Mouse (Mus musculus): Measurements from ENCODE around the gene Eml4.

The Eml4 gene

DNA sequence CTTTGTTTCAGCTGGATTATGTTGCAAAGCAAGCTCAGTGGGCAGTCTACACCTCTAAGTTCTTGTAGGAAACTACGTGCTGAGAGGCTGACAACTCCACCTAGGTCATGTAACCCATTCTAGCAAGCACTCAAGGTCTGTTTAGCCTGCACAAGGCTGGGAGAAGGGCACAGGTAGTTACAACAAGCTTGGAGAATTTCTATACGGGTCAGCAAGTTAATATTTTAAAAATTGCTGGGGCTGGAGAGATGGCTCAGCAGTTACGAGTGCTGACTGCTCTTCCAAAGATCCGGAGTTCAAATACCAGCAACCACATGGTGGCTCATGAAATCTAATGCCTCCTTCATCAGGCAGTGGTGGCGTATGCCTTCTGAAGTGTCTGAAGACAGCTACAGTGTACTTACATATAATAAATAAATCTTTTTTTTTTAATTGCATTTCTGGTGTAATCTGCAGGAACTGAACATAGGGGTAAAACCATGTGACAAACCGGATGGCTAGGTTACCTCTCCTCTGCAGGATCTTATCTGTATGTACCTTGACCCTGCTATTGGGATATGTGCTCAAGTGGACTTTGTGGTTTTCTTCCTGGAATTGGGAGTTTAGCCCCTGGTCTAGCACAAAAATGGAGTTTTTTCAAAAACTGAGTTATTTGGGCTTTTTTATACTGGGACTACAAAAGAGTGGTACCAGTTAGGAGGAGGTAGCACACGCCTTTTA, 132.2 kb downstream of the Eml4 start:
- peak; percentile 78; the same call in 1 of the 2 replicates for TF ChIP-seq GATA4 (IDR thresholded peaks at IDR 0.05; ENCODE audit: insufficient replicate concordance, low read length)

DNA sequence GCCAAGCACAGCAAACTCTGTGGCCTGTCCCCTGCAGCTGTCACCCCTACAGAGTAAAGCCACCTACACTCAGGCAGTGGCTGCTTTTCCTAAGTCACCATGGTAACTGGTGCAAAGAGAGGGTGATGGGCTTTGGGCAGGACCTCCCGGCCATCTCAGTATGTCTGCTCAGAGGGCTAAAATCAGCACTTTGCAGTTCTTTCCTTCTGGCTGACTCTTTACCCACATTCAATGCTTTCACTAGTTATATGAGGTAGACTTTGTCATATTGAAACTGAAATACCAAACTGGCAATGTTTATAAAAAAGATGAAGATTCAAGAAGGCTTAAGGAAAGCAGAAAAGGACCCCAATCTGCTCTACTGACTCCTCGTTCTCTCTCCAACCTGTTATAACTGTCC, 133.1 kb downstream of the Eml4 start:
- TF ChIP-seq GATA4 (IDR thresholded peaks at IDR 0.05; ENCODE audit: insufficient replicate concordance, low read length): no peak

DNA sequence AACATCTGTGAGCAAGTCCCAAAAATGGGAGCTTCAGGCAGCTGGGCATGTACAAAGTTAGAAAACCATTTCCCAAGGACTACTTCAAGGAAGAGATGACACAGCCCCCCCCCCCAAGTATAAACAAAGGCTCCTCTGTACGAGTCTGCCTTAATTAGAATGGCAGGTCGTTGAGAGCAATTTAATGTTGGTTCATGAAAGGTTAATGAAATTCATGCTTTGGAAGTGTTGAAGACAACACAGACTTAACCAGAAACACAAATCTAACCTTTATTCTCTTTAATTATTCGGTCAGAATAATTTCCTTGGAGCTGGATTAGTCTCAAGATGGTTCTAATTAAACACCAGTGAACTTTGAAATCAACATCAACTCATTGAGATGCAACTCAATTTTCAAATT, 137.0 kb downstream of the Eml4 start:
- TF ChIP-seq GATA4 (IDR thresholded peaks at IDR 0.05; ENCODE audit: insufficient replicate concordance, low read length): no peak

DNA sequence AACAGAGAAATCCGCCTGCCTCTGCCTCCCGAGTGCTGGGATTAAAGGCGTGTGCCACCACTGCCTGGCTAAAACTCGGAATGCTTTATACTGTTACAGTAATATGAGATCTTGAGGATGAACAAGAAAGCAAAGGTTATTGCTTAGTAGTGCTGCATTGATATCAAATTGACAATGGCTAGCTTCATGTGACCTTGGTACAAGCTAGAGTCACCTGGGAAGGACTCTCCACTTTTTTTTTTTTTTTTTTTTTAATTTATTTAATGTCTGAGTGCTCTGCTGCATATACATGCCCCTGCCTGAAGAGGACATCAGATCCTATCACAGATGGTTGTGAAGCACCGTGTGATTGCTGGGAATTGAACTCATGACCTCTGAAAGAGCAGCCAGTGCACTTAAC, 148.2 kb downstream of the Eml4 start:
- no peak for TF ChIP-seq GATA4 (IDR thresholded peaks at IDR 0.05; ENCODE audit: insufficient replicate concordance, low read length)

DNA sequence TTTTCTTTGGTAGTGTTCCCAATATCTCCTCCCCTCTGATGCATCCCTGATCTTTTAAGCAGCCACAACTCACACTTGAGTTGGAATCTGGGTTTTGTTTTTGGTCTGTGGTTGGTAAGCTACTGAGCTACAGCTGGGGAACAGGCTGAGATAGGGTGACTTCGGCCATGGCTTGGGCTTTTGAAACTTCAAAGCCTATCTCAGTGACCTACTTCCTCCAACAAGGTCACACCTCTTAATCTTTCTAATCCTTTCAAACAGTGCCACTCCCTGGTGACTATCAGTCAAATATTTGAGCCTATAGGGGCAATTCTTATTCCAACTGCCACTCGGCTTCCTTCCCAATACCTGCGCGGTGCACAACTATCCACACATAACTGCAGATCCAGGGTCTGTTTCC, 149.0 kb downstream of the Eml4 start:
- no peak for TF ChIP-seq GATA4 (IDR thresholded peaks at IDR 0.05; ENCODE audit: insufficient replicate concordance, low read length)

DNA sequence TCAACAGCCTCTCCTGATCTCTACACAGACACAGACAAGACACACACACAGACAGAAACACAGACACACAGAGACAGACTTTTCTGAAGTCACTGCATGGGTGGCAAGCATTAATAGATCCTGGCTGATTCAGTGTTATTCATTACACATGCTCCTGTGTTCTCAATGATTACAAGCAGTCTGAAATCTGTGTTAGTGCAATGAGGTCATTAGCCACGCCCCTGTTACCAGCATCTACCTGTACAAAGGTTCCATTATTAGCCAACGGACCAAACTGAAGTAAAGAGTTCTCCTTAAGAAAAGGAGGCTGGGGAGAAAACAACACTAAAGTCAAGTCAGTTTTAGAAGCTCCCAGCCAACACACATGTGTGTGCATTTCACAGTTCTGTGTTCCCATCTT, 153.0 kb downstream of the Eml4 start:
- no peak for TF ChIP-seq GATA4 (IDR thresholded peaks at IDR 0.05; ENCODE audit: insufficient replicate concordance, low read length)

DNA sequence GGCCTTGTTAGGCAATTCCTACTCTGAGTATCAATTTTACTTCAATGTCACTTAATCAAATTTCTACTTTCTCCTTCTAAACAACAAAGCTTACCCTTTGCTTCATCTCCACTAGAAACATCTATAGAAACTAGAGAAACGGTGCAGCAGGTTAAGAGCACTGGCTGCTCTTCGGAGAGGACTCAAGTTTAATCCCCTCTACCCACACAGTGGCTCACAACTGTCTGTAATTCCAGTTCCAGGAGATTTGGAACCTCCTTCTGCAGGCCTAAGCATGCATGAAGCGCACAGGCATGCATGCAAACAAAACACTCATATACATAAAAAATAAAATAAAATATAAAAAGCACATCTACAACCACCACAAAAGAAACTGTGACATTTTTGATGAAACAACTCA, 161.4 kb downstream of the Eml4 start:
- TF ChIP-seq GATA4 (IDR thresholded peaks at IDR 0.05; ENCODE audit: insufficient replicate concordance, low read length): no peak

DNA sequence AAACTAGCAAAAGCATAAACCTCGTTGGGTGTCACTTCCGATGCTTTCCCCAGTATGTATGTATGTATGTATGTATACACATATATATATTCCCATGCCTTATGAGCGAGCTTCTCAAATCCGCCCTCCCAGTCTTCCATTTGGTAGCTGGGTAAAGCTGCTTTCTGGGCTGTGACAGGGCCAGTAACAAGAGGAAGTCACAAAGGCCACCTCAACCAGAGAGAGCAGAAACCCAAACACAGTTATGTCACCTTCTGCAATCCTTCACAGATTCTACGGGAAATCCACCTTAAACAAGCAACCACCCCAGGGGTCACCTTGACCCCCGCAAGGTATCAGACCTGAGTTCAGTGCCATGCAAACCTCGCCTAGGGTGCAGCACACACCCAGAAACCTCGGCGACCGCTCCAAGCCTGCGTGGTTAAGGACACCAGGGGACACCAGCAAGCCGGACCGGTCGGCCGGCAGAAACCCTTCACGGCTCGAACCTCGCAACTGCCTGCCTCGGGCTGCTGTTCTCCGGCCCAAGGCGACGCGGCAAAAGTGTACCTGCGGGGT, 163.0 kb downstream of the Eml4 start:
- TF ChIP-seq GATA4 (IDR thresholded peaks at IDR 0.05; ENCODE audit: insufficient replicate concordance, low read length): no peak

DNA sequence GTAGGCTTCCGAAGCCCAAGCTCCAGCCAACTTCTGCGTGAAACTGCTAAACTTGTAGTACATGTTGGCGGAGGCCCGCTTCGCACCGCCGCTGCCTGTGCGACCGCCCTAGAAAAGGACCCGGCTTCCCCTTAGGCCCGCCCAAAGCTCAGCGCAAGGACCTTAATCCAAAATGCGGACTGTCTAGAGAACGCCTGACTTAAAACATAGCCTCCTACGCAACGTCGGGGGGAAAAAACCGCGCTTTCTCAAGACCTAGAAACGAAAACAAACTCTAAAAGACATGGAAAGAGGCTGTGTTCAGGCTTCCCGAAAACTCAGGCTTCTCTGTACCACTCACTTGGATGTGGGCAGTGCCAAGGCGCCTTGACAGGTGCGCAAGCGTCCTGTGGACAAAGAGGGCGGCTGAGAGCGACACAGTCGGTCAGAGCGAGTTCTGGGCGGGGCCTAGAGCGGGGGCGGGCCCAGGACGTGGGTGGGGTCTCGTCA, 163.5 kb downstream of the Eml4 start:
- TF ChIP-seq GATA4 (IDR thresholded peaks at IDR 0.05; ENCODE audit: insufficient replicate concordance, low read length): no peak

DNA sequence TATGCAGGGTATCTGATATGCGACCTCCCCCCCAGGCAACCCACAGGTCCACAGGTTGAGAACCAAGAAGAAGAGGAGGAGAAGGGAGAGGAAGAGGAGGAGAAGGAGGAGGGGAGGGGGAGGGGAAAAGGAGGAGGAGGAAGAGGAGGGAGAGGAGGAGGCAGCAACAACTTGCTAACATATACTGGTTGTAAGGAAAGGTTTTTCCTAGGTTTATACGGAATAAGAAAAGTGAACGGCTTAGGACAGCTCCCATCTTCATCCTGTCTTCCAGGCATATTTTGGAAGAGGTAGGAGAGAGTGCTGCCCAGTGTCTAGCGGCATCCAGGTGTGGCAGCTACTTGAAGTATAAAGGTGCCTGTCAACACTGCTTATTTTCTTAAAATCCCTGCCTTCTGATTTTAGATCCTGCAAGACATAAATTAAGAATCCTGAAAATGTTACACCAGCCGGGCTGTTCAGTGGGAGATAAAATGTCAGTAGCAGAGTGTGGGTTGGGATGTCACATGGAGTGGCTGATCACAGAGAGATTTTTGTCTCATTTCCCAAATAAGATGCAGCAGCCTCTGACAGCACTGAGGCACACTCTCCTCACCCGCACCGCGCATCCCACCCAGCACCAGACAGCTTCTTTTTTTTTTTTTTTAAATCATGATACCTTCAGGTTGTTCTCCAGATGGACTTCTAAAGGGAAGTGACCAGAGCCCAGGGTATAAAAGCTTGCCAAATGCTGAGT, 166.7 kb downstream of the Eml4 start, which contains the start of gene Cox7a2l:
TSS of gene Cox7a2l (minus strand) at position 51 of the 736 bp plus-strand sequence.
- TF ChIP-seq GATA4 (IDR thresholded peaks at IDR 0.05; ENCODE audit: insufficient replicate concordance, low read length): no peak

DNA sequence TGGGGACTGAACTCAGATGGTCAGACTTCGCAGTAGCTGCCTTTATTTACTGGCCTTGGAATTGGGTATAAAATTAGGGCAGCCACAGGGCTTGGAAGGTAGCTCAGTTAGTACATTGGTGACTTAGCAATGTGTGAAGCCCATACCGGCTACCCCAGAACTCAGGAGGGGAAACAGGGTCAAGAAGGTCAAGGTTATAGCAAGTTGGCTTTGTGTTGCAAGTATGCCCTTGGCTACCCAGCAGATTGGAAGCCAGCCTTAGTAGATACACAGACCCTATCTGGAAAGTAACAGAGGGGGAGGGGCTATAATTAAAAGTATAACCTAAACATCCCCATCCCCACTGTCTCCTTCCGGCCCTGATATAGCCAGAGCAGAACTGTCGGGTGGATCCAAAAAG, 171.2 kb downstream of the Eml4 start:
- TF ChIP-seq GATA4 (IDR thresholded peaks at IDR 0.05; ENCODE audit: insufficient replicate concordance, low read length): no peak

DNA sequence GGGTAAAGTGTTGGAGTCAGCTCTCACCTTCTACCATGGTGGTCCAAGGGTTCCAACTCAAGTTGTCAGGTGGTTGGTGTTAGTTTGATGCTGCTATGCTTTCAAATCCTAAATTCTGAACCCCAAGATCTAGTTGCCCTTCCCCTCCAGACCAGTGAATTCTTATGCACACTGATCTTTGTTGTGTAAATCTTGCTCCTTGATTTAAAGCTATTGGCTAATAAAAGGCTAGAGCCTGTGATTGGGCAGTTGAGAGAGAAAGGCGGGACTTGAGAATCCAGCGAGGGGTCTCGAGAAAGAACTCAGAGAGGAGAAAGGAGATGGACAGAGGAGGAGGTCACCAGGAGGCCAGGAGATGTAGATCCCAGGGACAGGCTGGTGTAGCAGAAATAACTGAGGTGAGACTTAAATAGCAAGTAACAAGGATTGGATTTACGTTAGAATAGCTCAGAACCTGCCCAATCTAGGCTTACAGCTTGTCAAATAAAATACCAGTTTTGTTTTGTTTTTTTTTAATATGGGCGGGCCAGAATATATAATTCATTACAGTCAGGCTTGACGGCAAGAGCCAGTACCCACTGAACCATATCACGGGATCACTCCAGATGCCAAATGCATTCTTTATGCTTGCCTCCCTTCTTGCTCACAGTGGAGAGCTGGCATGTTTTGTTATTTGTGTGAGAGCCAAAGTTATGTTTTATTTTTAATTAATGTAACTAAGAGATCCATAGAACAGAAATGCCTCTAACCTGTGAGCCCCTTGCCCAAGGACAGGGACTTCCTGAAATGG, 172.1 kb downstream of the Eml4 start:
- TF ChIP-seq GATA4 (IDR thresholded peaks at IDR 0.05; ENCODE audit: insufficient replicate concordance, low read length): no peak

DNA sequence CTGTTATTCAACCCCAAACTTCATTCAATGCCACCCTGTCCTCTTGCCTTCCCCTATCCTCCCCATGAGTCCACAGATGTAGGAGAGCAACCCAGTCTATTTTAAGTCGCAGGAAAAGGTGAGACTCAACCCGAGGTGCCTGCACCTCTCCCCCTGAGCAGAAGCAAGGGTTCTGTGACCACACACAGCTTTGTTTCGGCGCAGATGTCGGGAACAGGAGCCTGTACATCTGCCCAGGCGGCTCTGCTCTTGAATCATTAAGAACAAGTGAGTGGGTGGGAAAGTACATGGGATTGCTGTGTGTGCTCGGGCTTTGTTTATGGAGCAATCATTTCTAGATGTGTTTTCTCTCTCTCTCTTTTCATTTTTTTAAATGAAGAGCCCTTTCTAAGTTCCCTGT, 174.0 kb downstream of the Eml4 start:
- TF ChIP-seq GATA4 (IDR thresholded peaks at IDR 0.05; ENCODE audit: insufficient replicate concordance, low read length): no peak

DNA sequence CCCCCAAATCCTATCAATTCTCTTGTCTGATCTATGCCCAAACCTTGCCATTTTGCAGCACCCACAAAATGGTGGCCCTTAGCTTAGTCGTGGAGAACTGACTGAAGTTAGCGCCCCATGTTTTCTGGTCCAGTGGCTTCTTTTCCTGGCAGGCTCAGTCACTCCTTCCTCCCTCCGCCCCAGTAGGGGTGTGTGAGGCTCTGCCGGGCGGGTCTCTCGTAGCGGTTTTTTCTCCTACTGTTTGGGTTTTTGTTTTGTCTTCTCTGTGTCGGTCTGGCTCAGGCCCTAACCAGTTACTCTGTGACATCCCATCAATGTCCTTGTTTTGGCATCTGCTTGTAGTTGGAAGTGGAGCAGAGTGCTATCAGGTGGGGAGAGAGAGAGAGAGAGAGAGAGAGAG, 174.9 kb downstream of the Eml4 start:
- no peak for TF ChIP-seq GATA4 (IDR thresholded peaks at IDR 0.05; ENCODE audit: insufficient replicate concordance, low read length)

DNA sequence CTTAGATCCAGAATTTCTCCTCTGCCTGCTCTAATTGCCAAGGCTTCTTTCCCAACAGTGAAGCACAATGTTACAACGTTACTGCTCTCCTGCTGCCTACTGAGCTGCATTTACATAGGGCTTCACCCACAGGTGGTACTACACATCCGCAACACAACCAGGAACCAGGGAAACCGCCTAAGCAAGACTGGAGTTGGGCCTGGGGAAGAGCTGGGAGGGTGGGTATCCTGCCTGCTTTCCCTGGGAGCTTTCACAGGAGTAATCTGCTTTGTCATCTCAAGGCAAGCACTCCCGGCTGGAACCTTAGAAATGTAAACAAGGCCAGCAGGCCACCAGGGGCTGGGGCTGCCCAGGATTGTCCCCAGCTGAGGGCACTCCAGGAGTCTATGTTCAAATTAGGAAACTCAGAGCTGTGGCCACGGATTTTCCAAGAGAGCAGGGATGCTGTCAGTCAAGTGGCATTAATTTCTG, 175.4 kb downstream of the Eml4 start:
- no peak for TF ChIP-seq GATA4 (IDR thresholded peaks at IDR 0.05; ENCODE audit: insufficient replicate concordance, low read length)

Data from liver, adult (tissue).